Mouse (Mus musculus) limb, embryonic 10.5 days (tissue): ENCODE data around the gene Fam186b. TPM values are rescaled to one million over a fixed set of nuclear protein-coding genes. Genes with fewer than 3 reads are reported as not detected.
"Not testable (repeated sequence)": the region's sequence is repeated elsewhere in the genome, so short reads cannot be mapped to it uniquely, and the experiment has no call there.

Experiments used
- DNase-seq: peaks from one replicate; pipeline ENCODE4 v3.0.0-alpha.2; 2017; ENCODE audit warnings: low spot score
- H3K27ac ChIP-seq: fragments of 300-500 bp; sonication (generic); 2 replicates; pipeline ENCODE4 v1.5.1; 2016; ENCODE audit warnings: mild to moderate bottlenecking
- H3K27me3 ChIP-seq: fragments of 300-500 bp; sonication (generic); 2 replicates; pipeline ENCODE4 v1.6.1; 2016; ENCODE audit warnings: low read depth, mild to moderate bottlenecking; ENCODE audit not compliant: poor library complexity, severe bottlenecking
- H3K36me3 ChIP-seq: fragments of 300-500 bp; sonication (generic); 2 replicates; pipeline ENCODE4 v1.6.1; 2016; ENCODE audit warnings: mild to moderate bottlenecking, moderate library complexity
- H3K4me1 ChIP-seq: fragments of 300-500 bp; sonication (generic); 2 replicates; pipeline ENCODE4 v1.6.1; 2016
- H3K4me3 ChIP-seq: fragments of 300-500 bp; sonication (generic); 2 replicates; pipeline ENCODE4 v1.5.1; 2016; ENCODE audit warnings: mild to moderate bottlenecking, moderate library complexity
- H3K9me3 ChIP-seq: fragments of 300-500 bp; sonication (generic); replicated peaks from 2 replicates; pipeline ENCODE4 v1.6.1; 2016; ENCODE audit warnings: mild to moderate bottlenecking
- WGBS: fragments of 180-500 bp; shearing (Covaris S2); methylation state at CpG from one replicate; pipeline ENCODE4 v1.1.7; 2016; 5-methylcytosine and 5-hydroxymethylcytosine counted together
- polyA plus RNA-seq: library from polyadenylated mRNA; unstranded; fragments of >200 nt; fragmentation: Nextera tagmentation; extraction: Ambion mirVana; gene quantifications from 2 replicates; pipeline ENCODE4 v1.2.1, GENCODE M21; 2016

Fam186b gene
- polyA plus RNA-seq, 1 experiment from 2014 or later: 0.29 TPM

GRCm38 (mm10) chr15:99252381-99253174 is 43.1 kb downstream of the Fam186b start:
- peaks cover 26% of the 10 kb centered on the region for H3K36me3 ChIP-seq
- no peaks in the 10 kb centered on the region; the same call in 1 of the 2 replicates for H3K27me3 ChIP-seq
- peak overlapping the region; percentile 93 for H3K27ac ChIP-seq
- H3K9me3 ChIP-seq: no peaks in the 10 kb centered on the region
- WGBS: 4% methylated on average over 22 of the region's 22 CpGs
- H3K4me1 ChIP-seq: peaks cover 21% of the 10 kb centered on the region
- peak overlapping the region; percentile 68 for H3K4me3 ChIP-seq
- DNase-seq: no peak

- H3K27me3 ChIP-seq: no peaks in the 10 kb centered on the region
- H3K36me3 ChIP-seq: peaks cover 34% of the 10 kb centered on the region
- peaks cover 21% of the 10 kb centered on the region for H3K4me1 ChIP-seq
- H3K9me3 ChIP-seq: no peaks in the 10 kb centered on the region
- peak within 1 kb of the TSS; percentile 93 for H3K27ac ChIP-seq
- H3K4me3 ChIP-seq: peak within 1 kb of the TSS; percentile 68
- DNase-seq: peak; percentile 94
- WGBS: under 1% methylated on average over 52 of the region's 52 CpGs
Observed at GRCm38 (mm10) chr15:99251626-99252380, 43.9 kb downstream of the Fam186b start, which contains the start of gene Mcrs1. Gene Mcrs1 (minus strand): TSS chr15:99251961.

- Histone ChIP-seq H3K36me3 (peaks cover 41% of the 10 kb centered on the region), H3K4me1 (peaks cover 21% of the 10 kb centered on the region), H3K4me3 (peak overlapping the region; percentile 68), H3K27ac (peak overlapping the region; percentile 93)
- WGBS: under 1% methylated on average over 15 of the region's 15 CpGs
- not testable (repeated sequence) for H3K9me3 ChIP-seq, H3K27me3 ChIP-seq, DNase-seq
Observed at GRCm38 (mm10) chr15:99251111-99251510, 44.6 kb downstream of the Fam186b start.

- Histone ChIP-seq H3K4me3 (no peak overlapping the region; the same call in 1 of the 2 replicates), H3K4me1 (peaks cover 21% of the 10 kb centered on the region), H3K27ac (no peak overlapping the region), H3K27me3 (no peaks in the 10 kb centered on the region), H3K36me3 (peaks cover 53% of the 10 kb centered on the region), H3K9me3 (no peaks in the 10 kb centered on the region)
- WGBS: 92% methylated on average over 11 of the region's 11 CpGs
- no peak for DNase-seq
Observed at GRCm38 (mm10) chr15:99249938-99250337, 45.8 kb downstream of the Fam186b start.

GRCm38 (mm10) chr15:99248972-99249371 is 46.7 kb downstream of the Fam186b start:
- Histone ChIP-seq H3K4me1 (peaks cover 21% of the 10 kb centered on the region), H3K27ac (no peak overlapping the region), H3K9me3 (no peaks in the 10 kb centered on the region), H3K27me3 (no peaks in the 10 kb centered on the region), H3K4me3 (no peak overlapping the region), H3K36me3 (peaks cover 62% of the 10 kb centered on the region)
- no peak for DNase-seq
- 87% methylated on average over 9 of the region's 9 CpGs for WGBS

- 89% methylated on average over 6 of the region's 6 CpGs for WGBS
- Histone ChIP-seq H3K36me3 (peaks cover 85% of the 10 kb centered on the region), H3K4me1 (peaks cover 18% of the 10 kb centered on the region)
- not testable (repeated sequence) for H3K27me3 ChIP-seq, H3K27ac ChIP-seq, H3K9me3 ChIP-seq, DNase-seq, H3K4me3 ChIP-seq
Observed at GRCm38 (mm10) chr15:99246736-99247135, 49.0 kb downstream of the Fam186b start.

- no peak overlapping the region for H3K4me3 ChIP-seq
- peaks cover 70% of the 10 kb centered on the region for H3K36me3 ChIP-seq
- 0 out of 2 replicates have a peak overlapping the region, but pooled peaks have one; percentile 10 for H3K27ac ChIP-seq
- H3K4me1 ChIP-seq: peaks cover 10% of the 10 kb centered on the region
- whole genome bisulfite sequencing: 89% methylated on average over 10 of the region's 10 CpGs
- DNase-seq: no peak
- no peaks in the 10 kb centered on the region for H3K9me3 ChIP-seq
- no peaks in the 10 kb centered on the region for H3K27me3 ChIP-seq
Observed at GRCm38 (mm10) chr15:99242045-99242444, 53.6 kb downstream of the Fam186b start.

- WGBS: 77% methylated on average over 4 of the region's 4 CpGs
- H3K4me3 ChIP-seq: no peak overlapping the region
Observed at GRCm38 (mm10) chr15:99241249-99241648, 54.4 kb downstream of the Fam186b start.

GRCm38 (mm10) chr15:99240129-99240528 is 55.6 kb downstream of the Fam186b start:
- 72% methylated on average over 4 of the region's 4 CpGs for WGBS
- no peak overlapping the region for H3K4me3 ChIP-seq
- H3K27ac ChIP-seq: no peak overlapping the region
- no peaks in the 10 kb centered on the region for H3K27me3 ChIP-seq
- DNase-seq: no peak
- H3K4me1 ChIP-seq: peaks cover 10% of the 10 kb centered on the region
- H3K36me3 ChIP-seq: peaks cover 50% of the 10 kb centered on the region
- H3K9me3 ChIP-seq: no peaks in the 10 kb centered on the region

More at GRCm38 (mm10) chr15:99241249-99241648, 54.4 kb downstream of the Fam186b start:
- Histone ChIP-seq H3K4me1 (peaks cover 10% of the 10 kb centered on the region), H3K27me3 (no peaks in the 10 kb centered on the region), H3K36me3 (peaks cover 62% of the 10 kb centered on the region), H3K27ac (no peak overlapping the region), H3K9me3 (no peaks in the 10 kb centered on the region)
- DNase-seq: no peak

- 61% methylated on average over 11 of the region's 11 CpGs for WGBS
- H3K27ac ChIP-seq: peak overlapping the region; percentile 65
- H3K4me3 ChIP-seq: no peak overlapping the region
- peaks cover 21% of the 10 kb centered on the region for H3K4me1 ChIP-seq
- peaks cover 20% of the 10 kb centered on the region for H3K27me3 ChIP-seq
- no peak for DNase-seq
- no peaks in the 10 kb centered on the region for H3K9me3 ChIP-seq
- H3K36me3 ChIP-seq: peaks cover 29% of the 10 kb centered on the region
Observed at GRCm38 (mm10) chr15:99238006-99238405, 57.7 kb downstream of the Fam186b start.

- WGBS: 61% methylated on average over 12 of the region's 12 CpGs
- H3K4me1 ChIP-seq: peaks cover 17% of the 10 kb centered on the region
Observed at GRCm38 (mm10) chr15:99234326-99235010, 61.2 kb downstream of the Fam186b start.

GRCm38 (mm10) chr15:99233719-99234118 is 62.0 kb downstream of the Fam186b start:
- Histone ChIP-seq H3K36me3 (no peaks in the 10 kb centered on the region), H3K27me3 (peaks cover 63% of the 10 kb centered on the region), H3K9me3 (no peaks in the 10 kb centered on the region), H3K27ac (0 out of 2 replicates have a peak overlapping the region, but pooled peaks have one; percentile 26), H3K4me3 (no peak overlapping the region), H3K4me1 (peaks cover 22% of the 10 kb centered on the region)
- 71% methylated on average over 17 of the region's 17 CpGs for WGBS
- no peak for DNase-seq

More at GRCm38 (mm10) chr15:99234326-99235010, 61.2 kb downstream of the Fam186b start:
- no peak overlapping the region for H3K27ac ChIP-seq
- H3K9me3 ChIP-seq: no peaks in the 10 kb centered on the region
- no peaks in the 10 kb centered on the region for H3K36me3 ChIP-seq
- peaks cover 55% of the 10 kb centered on the region for H3K27me3 ChIP-seq
- no peak for DNase-seq
- H3K4me3 ChIP-seq: no peak overlapping the region
